In genomic region chr10:97248522-97248921, GRCm38 (mm10) we compare ENCODE assay signal across 29 mouse cellular contexts.
DNase-seq lines count a peak whose midpoint lies in the region; ATAC-seq and TF ChIP-seq lines count a peak whose summit lies in the region.
"Had no signal": no experiment of that assay in that cellular context is flagged by ENCODE, and none has a peak within 500 bp of the region (broad histone marks: within the 10 kb centered on the region; RNA-seq: fewer than 3 reads in every experiment).

No protein-coding gene starts in this region.

- no peak for ATAC-seq in liver, embryonic 11.5 days (replicated peaks; ENCODE audit: low FRiP score)
- ATAC-seq in intestine, postnatal 0 days = peak; percentile 78
- peak; percentile 59; the same call in 1 of the 2 replicates for ATAC-seq in stomach, postnatal 0 days (ENCODE audit: low FRiP score, low TSS enrichment)
- ATAC-seq: activated CD4-positive, CD25-positive, alpha-beta regulatory T cell, adult 4 months; CD4-positive, CD25-positive, alpha-beta regulatory T cell, adult 4 months; forebrain, embryonic 14.5 days; forebrain, embryonic 16.5 days; Patski had no signal

- no peaks in the 10 kb centered on the region for H3K27me3 ChIP-seq in liver, adult 2 months (ENCODE audit: control insufficient read depth, insufficient read depth, low read length)
- H3K27me3 ChIP-seq in liver, embryonic 11.5 days (replicated peaks; ENCODE audit: control insufficient read depth, insufficient read depth, low read length) = no peaks in the 10 kb centered on the region
- no peaks in the 10 kb centered on the region for H3K27me3 ChIP-seq in intestine, postnatal 0 days (replicated peaks; ENCODE audit: control insufficient read depth, insufficient read depth, low read length)
- H3K27me3 ChIP-seq in stomach, postnatal 0 days (ENCODE audit: control insufficient read depth, insufficient read depth, low read length) = no peaks in the 10 kb centered on the region
- H3K27me3 ChIP-seq in thymus, adult 2 months (ENCODE audit: control insufficient read depth, insufficient read depth, low read length) = no peaks in the 10 kb centered on the region
- H3K27me3 ChIP-seq: CH12.LX; embryonic facial prominence, embryonic 13.5 days; embryonic facial prominence, embryonic 15.5 days; forebrain, embryonic 12.5 days; Patski had no signal

- peak; percentile 50 for DNase-seq in liver, adult 2 months (ENCODE audit: extremely low read depth, low read depth, low spot score)
- DNase-seq in liver, embryonic 11.5 days (ENCODE audit: low spot score) = no peak
- DNase-seq in stomach, postnatal 0 days (ENCODE audit: low spot score) = peak; percentile 36
- no peak for DNase-seq in left cerebral cortex, postnatal 25 days (ENCODE audit: low spot score in 2 of 2)
- no peak for DNase-seq in thymus, adult 2 months
- DNase-seq: adrenal gland, adult 8-10 months; adrenal gland, postnatal 14 days; adrenal gland, postnatal 36 days; B cell, adult 2 months; cerebellum, adult 11 months; cerebellum, adult 18-20 months; cerebellum, adult 8-10 months; cerebellum, adult 9-11 months; cerebellum, postnatal 14 days; cerebellum, postnatal 36 days; embryo, embryonic 11 days had no signal

- no peak overlapping the region for H3K9ac ChIP-seq in liver, adult 2 months (ENCODE audit: low read depth, low read length)
- no peak overlapping the region for H3K9ac ChIP-seq in liver, embryonic 11.5 days (ENCODE audit: low read depth, low read length)
- no peak overlapping the region for H3K9ac ChIP-seq in intestine, postnatal 0 days (ENCODE audit: low read depth, low read length)
- no peak overlapping the region for H3K9ac ChIP-seq in stomach, postnatal 0 days (ENCODE audit: low read length)
- H3K9ac ChIP-seq: embryonic facial prominence, embryonic 13.5 days; embryonic facial prominence, embryonic 15.5 days; forebrain, embryonic 12.5 days had no signal

- no peak for TF ChIP-seq POLR2A in liver, adult 2 months (IDR thresholded peaks at IDR 0.05; ENCODE audit: extremely low read depth, insufficient read depth, low read length)
- TF ChIP-seq POLR2A in thymus, adult 2 months (IDR thresholded peaks at IDR 0.05; ENCODE audit: control insufficient read depth, extremely low read depth, insufficient read depth, low read length, poor library complexity) = no peak

- no peak for TF ChIP-seq CTCF in liver, adult 2 months (IDR thresholded peaks at IDR 0.05; ENCODE audit: low read depth, low read length)
- TF ChIP-seq CTCF in intestine, postnatal 0 days (IDR thresholded peaks at IDR 0.05; ENCODE audit: low read depth) = no peak
- TF ChIP-seq CTCF in stomach, postnatal 0 days (IDR thresholded peaks at IDR 0.05; ENCODE audit: low read depth) = no peak
- TF ChIP-seq CTCF in thymus, adult 2 months (IDR thresholded peaks at IDR 0.05; ENCODE audit: borderline replicate concordance, control insufficient read depth, extremely low read depth, insufficient read depth, low read length, poor library complexity) = no peak

- no peaks in the 10 kb centered on the region for H3K79me2 ChIP-seq in liver, adult 2 months (ENCODE audit: control insufficient read depth, insufficient read depth, low read length)

- H3K4me1 ChIP-seq in liver, adult 2 months (ENCODE audit: control insufficient read depth, insufficient read depth, low read length) = peaks cover 3% of the 10 kb centered on the region; the same call in 1 of the 2 replicates
- H3K4me1 ChIP-seq in liver, embryonic 11.5 days (replicated peaks; ENCODE audit: control insufficient read depth, insufficient read depth, low read length) = no peaks in the 10 kb centered on the region
- peaks cover 4% of the 10 kb centered on the region; the same call in 1 of the 2 replicates for H3K4me1 ChIP-seq in intestine, postnatal 0 days (replicated peaks; ENCODE audit: control insufficient read depth, insufficient read depth, low read length)
- H3K4me1 ChIP-seq in stomach, postnatal 0 days (replicated peaks; ENCODE audit: control insufficient read depth, insufficient read depth) = no peaks in the 10 kb centered on the region
- no peaks in the 10 kb centered on the region for H3K4me1 ChIP-seq in thymus, adult 2 months (replicated peaks; ENCODE audit: control insufficient read depth, insufficient read depth, low read length)
- H3K4me1 ChIP-seq: embryonic facial prominence, embryonic 13.5 days; embryonic facial prominence, embryonic 15.5 days; forebrain, embryonic 10.5 days had no signal

- no peak overlapping the region for H3K4me3 ChIP-seq in liver, adult 2 months (ENCODE audit: insufficient read depth, low read depth, low read length)
- no peak overlapping the region for H3K4me3 ChIP-seq in liver, embryonic 11.5 days (ENCODE audit: low read depth, low read length)
- no peak overlapping the region for H3K4me3 ChIP-seq in intestine, postnatal 0 days (ENCODE audit: low read depth, low read length)
- H3K4me3 ChIP-seq in stomach, postnatal 0 days (ENCODE audit: low read depth, low read length) = no peak overlapping the region
- H3K4me3 ChIP-seq in thymus, adult 2 months (ENCODE audit: control insufficient read depth, insufficient read depth, low read length) = no peak overlapping the region
- H3K4me3 ChIP-seq: embryonic facial prominence, embryonic 13.5 days; embryonic facial prominence, embryonic 15.5 days; erythroblast, embryonic 14.5 days; forebrain, embryonic 10.5 days; forebrain, embryonic 12.5 days had no signal

- H3K36me3 ChIP-seq in liver, adult 2 months (ENCODE audit: control insufficient read depth, insufficient read depth, low read length) = no peaks in the 10 kb centered on the region
- H3K36me3 ChIP-seq in liver, embryonic 11.5 days (ENCODE audit: control insufficient read depth, insufficient read depth, low read length) = no peaks in the 10 kb centered on the region
- no peaks in the 10 kb centered on the region for H3K36me3 ChIP-seq in intestine, postnatal 0 days (ENCODE audit: control insufficient read depth, insufficient read depth)
- no peaks in the 10 kb centered on the region for H3K36me3 ChIP-seq in stomach, postnatal 0 days (ENCODE audit: control insufficient read depth, insufficient read depth, low read length)
- H3K36me3 ChIP-seq in thymus, adult 2 months (ENCODE audit: control insufficient read depth, insufficient read depth, low read length) = no peaks in the 10 kb centered on the region
- H3K36me3 ChIP-seq: embryonic facial prominence, embryonic 13.5 days; embryonic facial prominence, embryonic 15.5 days; forebrain, embryonic 10.5 days; forebrain, embryonic 12.5 days; G1E had no signal

- no peak for TF ChIP-seq EP300 in stomach, postnatal 0 days (optimal IDR thresholded peaks at IDR 0.05)

- no peaks in the 10 kb centered on the region for H3K9me3 ChIP-seq in liver, embryonic 11.5 days (ENCODE audit: control insufficient read depth, low read length)
- H3K9me3 ChIP-seq in intestine, postnatal 0 days (ENCODE audit: control insufficient read depth) = no peaks in the 10 kb centered on the region
- H3K9me3 ChIP-seq in stomach, postnatal 0 days (ENCODE audit: control insufficient read depth, low read length) = no peaks in the 10 kb centered on the region
- H3K9me3 ChIP-seq: embryonic facial prominence, embryonic 13.5 days; embryonic facial prominence, embryonic 15.5 days; forebrain, embryonic 10.5 days; forebrain, embryonic 12.5 days had no signal

- no peak overlapping the region for H3K27ac ChIP-seq in liver, adult 2 months (replicated peaks; ENCODE audit: insufficient read depth, low read depth, low read length)
- H3K27ac ChIP-seq in liver, embryonic 11.5 days (ENCODE audit: low read depth, low read length) = no peak overlapping the region
- no peak overlapping the region for H3K27ac ChIP-seq in intestine, postnatal 0 days (ENCODE audit: low read depth, low read length)
- no peak overlapping the region for H3K27ac ChIP-seq in stomach, postnatal 0 days (replicated peaks)
- H3K27ac ChIP-seq in thymus, adult 2 months (ENCODE audit: control insufficient read depth, insufficient read depth, low read length) = no peak overlapping the region
- H3K27ac ChIP-seq: embryonic facial prominence, embryonic 13.5 days; embryonic facial prominence, embryonic 15.5 days; forebrain, embryonic 10.5 days; forebrain, embryonic 12.5 days had no signal

- 28% methylated on average over 4 of the region's 4 CpGs for whole genome bisulfite sequencing in liver, adult 2 months
- 82% methylated on average over 4 of the region's 4 CpGs for WGBS in liver, embryonic 11.5 days
- 34% methylated on average over 4 of the region's 4 CpGs for WGBS in intestine, postnatal 0 days
- WGBS in stomach, postnatal 0 days = 63% methylated on average over 4 of the region's 4 CpGs
- 94% methylated on average over 4 of the region's 4 CpGs for WGBS in thymus, adult 2 months

- intact Hi-C loops in left cerebral cortex, postnatal 25 days (cut with DNase I) = no loop called here

- no peak overlapping the region for H3K4me2 ChIP-seq in liver, embryonic 11.5 days
- no peak overlapping the region for H3K4me2 ChIP-seq in intestine, postnatal 0 days (replicated peaks; ENCODE audit: low read depth)
- no peak overlapping the region for H3K4me2 ChIP-seq in stomach, postnatal 0 days (replicated peaks; ENCODE audit: low read depth)
- H3K4me2 ChIP-seq: embryonic facial prominence, embryonic 13.5 days; embryonic facial prominence, embryonic 15.5 days; forebrain, embryonic 12.5 days had no signal

Comparison
In these comparisons a context has a peak if more than half of its experiments do, and no peak if none do; other contexts are left out.
1. DNase-seq: peak in liver, adult 2 months (single experiment) and stomach, postnatal 0 days (single experiment); none in liver, embryonic 11.5 days (single experiment), left cerebral cortex, postnatal 25 days (0 of 2) and thymus, adult 2 months (single experiment).